ENCODE assay signal across 23 mouse cellular contexts in genomic region chr11:114482070-114482469, GRCm38 (mm10).
A peak's percentile ranks its signal among the peaks of the same experiment; 100 is the strongest.
DNase-seq lines count a peak whose midpoint lies in the region; ATAC-seq and TF ChIP-seq lines count a peak whose summit lies in the region.
"Had no signal": no experiment of that assay in that cellular context is flagged by ENCODE, and none has a peak within 500 bp of the region (broad histone marks: within the 10 kb centered on the region; RNA-seq: fewer than 3 reads in every experiment).

No protein-coding gene starts in this region.

- ATAC-seq in lung, embryonic 14.5 days (ENCODE audit: insufficient read depth), result no peak
- ATAC-seq in granulocyte monocyte progenitor cell, adult 5-6 weeks (replicated peaks; ENCODE audit: poor library complexity, severe bottlenecking), result peak; percentile 60
- ATAC-seq: CD4-positive, CD25-positive, alpha-beta regulatory T cell, adult 4 months; forebrain, embryonic 15.5 days had no signal

- H3K27ac ChIP-seq in cerebellum, adult 2 months (ENCODE audit: insufficient read depth, low read length), result peak overlapping the region; percentile 65
- H3K27ac ChIP-seq in lung, embryonic 14.5 days (ENCODE audit: low read depth), result no peak overlapping the region
- H3K27ac ChIP-seq: embryonic facial prominence, embryonic 12.5 days; forebrain, embryonic 15.5 days; heart, adult 2 months; heart, embryonic 15.5 days; hindbrain, embryonic 14.5 days had no signal

- H3K9ac ChIP-seq in lung, embryonic 14.5 days, result no peak overlapping the region
- H3K9ac ChIP-seq: embryonic facial prominence, embryonic 12.5 days; forebrain, embryonic 15.5 days; heart, embryonic 15.5 days; hindbrain, embryonic 14.5 days had no signal

- no peak overlapping the region for H3K4me3 ChIP-seq in cerebellum, adult 2 months (replicated peaks; ENCODE audit: insufficient read depth, low read depth, low read length)
- no peak overlapping the region for H3K4me3 ChIP-seq in lung, embryonic 14.5 days (ENCODE audit: low read depth, low read length)
- H3K4me3 ChIP-seq: embryonic facial prominence, embryonic 12.5 days; forebrain, embryonic 15.5 days; heart, adult 2 months; heart, embryonic 15.5 days had no signal

- peak in 1 of 2 experiments; percentile 45 for DNase-seq in cerebellum, adult 2 months
- DNase-seq in cerebellum, adult 11 months, result no peak
- DNase-seq in lung, embryonic 14.5 days, result peak; percentile 21
- no peak for DNase-seq in lung, adult 18-20 months
- peak; percentile 27 to 57 for DNase-seq in natural killer cell, adult 2 months (ENCODE audit: low spot score in 2 of 2)
- no peak for DNase-seq in left cerebral cortex, postnatal 36 days (ENCODE audit: low spot score in 2 of 2)
- DNase-seq: adrenal gland, adult 8-10 months; adrenal gland, postnatal 36 days; B cell, adult 2 months; cerebellum, adult 11-12 months; cerebellum, postnatal 10 days; embryo, embryonic 11 days; gastrocnemius, postnatal 10 days; heart, adult 2 months; heart, postnatal 14 days had no signal

- H3K4me1 ChIP-seq in cerebellum, adult 2 months (ENCODE audit: control insufficient read depth, insufficient read depth, low read length), result peaks cover 69% of the 10 kb centered on the region
- peaks cover 8% of the 10 kb centered on the region for H3K4me1 ChIP-seq in lung, embryonic 14.5 days (ENCODE audit: insufficient read depth)

- intact Hi-C loops in left cerebral cortex, postnatal 36 days (cut with DNase I), result no loop called here

- no peak overlapping the region for H3K4me2 ChIP-seq in lung, embryonic 14.5 days
- H3K4me2 ChIP-seq: embryonic facial prominence, embryonic 12.5 days; forebrain, embryonic 15.5 days; heart, embryonic 11.5 days; heart, embryonic 15.5 days; hindbrain, embryonic 14.5 days had no signal

- no peaks in the 10 kb centered on the region for H3K36me3 ChIP-seq in lung, embryonic 14.5 days (ENCODE audit: insufficient read depth)
- H3K36me3 ChIP-seq: embryonic facial prominence, embryonic 12.5 days; forebrain, embryonic 15.5 days; G1E; heart, embryonic 15.5 days had no signal

- 77% methylated on average over 10 of the region's 10 CpGs for WGBS in cerebellum, adult 2 months
- WGBS in lung, embryonic 14.5 days, result 54% methylated on average over 10 of the region's 10 CpGs

- TF ChIP-seq POLR2A in cerebellum, adult 2 months (IDR thresholded peaks at IDR 0.05; ENCODE audit: borderline replicate concordance, insufficient read depth, low read length), result no peak

- no peaks in the 10 kb centered on the region for H3K27me3 ChIP-seq in cerebellum, adult 2 months (ENCODE audit: control insufficient read depth, insufficient read depth, low read length)
- no peaks in the 10 kb centered on the region for H3K27me3 ChIP-seq in lung, embryonic 14.5 days (ENCODE audit: insufficient read depth, low read length)
- H3K27me3 ChIP-seq: embryonic facial prominence, embryonic 12.5 days; forebrain, embryonic 15.5 days had no signal

- H3K9me3 ChIP-seq in lung, embryonic 14.5 days (ENCODE audit: low read depth, low read length), result no peaks in the 10 kb centered on the region
- H3K9me3 ChIP-seq: embryonic facial prominence, embryonic 12.5 days; forebrain, embryonic 15.5 days; heart, embryonic 15.5 days had no signal

- no peak for TF ChIP-seq CTCF in cerebellum, adult 2 months (IDR thresholded peaks at IDR 0.05; ENCODE audit: borderline replicate concordance, insufficient read depth, low read depth, low read length)
- TF ChIP-seq CTCF in lung, embryonic 14.5 days (IDR thresholded peaks at IDR 0.05; ENCODE audit: low read depth), result no peak

Comparison
In these comparisons a context has a peak if more than half of its experiments do, and no peak if none do; other contexts are left out.
1. DNase-seq: peak in lung, embryonic 14.5 days (single experiment) and natural killer cell, adult 2 months (2 of 2); none in cerebellum, adult 11 months (single experiment), lung, adult 18-20 months (0 of 2) and left cerebral cortex, postnatal 36 days (0 of 2).